Mouse (Mus musculus): Measurements from ENCODE around the gene Mcpt2.
"Not testable (repeated sequence)": the region's sequence is repeated elsewhere in the genome, so short reads cannot be mapped to it uniquely, and the experiment has no call there.

Mcpt2 gene

DNA sequence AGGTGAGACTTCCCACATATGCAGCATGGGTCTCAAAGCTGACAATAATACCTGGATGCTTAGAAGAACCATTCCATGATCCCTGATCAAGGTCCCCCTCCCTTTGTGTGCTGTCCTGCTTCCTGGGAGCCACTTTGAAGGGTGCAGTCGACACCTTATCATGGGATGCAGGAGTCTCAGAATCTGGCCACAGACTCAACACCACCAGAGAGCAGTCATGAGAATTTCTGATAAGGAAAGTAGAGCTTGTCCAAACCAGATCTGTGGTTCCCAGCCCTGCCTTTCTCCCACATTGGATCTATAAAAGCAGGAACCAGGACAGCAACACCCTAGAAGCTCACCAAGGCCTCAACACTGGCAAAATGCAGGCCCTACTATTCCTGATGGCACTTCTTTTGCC is at the start of gene Mcpt2:
TSS of gene Mcpt2 (plus strand) at position 250 of the 400 bp plus-strand sequence.
- not testable (repeated sequence) for DNase-seq (ENCODE audit: low spot score)

DNA sequence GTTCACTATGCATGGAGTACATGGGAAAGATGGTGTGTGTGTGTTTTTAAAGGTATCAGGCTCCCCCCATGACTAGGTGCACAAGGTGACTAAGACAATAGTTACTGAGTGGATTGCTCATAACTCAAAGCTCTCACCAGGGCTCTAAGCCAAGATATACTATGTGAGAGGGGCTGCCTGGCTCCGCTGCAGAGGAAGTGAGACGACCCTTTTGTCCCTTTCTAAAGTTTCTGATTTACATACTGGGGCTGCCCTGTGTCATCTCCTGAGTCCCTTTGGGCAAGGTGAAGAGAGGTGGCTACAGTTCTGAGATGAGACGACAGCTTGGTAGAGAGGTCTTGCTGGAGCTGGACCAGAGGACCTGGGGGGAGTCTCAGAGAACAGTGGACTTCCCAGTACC is 28.7 kb upstream of the Mcpt2 start:
- DNase-seq (ENCODE audit: low spot score) = no peak

DNA sequence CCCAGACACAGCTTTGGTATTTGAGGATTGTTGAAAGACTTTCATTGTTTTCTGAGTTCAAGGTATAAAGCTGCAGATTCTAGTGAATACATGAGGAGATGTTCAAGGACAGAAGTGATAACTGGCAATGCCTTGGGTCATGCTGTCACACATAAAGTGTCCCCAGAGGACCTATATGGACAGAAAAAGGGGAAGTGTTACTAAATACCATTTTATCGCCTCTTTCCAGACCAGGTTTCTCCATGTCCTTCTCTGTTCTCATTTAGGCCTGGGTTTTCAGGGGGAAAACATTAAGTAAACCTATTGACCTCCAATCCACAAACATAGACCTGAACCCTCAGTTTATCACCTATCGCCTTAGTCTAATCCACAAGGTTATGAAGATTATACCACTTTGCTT is 27.9 kb upstream of the Mcpt2 start:
- DNase-seq (ENCODE audit: low spot score) = no peak

DNA sequence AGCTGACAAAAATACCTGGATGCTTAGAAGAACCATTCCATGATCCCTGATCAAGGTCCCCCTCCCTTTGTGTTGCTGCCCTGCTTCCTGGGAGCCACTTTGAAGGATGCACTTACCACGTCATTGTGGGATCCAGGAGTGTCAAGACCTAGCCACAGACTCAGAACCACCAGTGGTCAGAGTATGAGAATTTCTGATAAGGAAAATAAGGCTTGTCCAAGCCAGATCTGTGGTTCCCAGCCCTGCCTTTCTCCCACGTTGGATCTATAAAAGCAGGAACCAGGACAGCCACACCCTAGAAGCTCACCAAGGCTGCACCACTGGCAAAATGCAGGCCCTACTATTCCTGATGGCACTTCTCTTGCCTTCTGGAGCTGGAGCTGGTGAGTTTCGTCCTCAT is 24.2 kb upstream of the Mcpt2 start, which contains the start of gene Mcpt1:
TSS of gene Mcpt1 (plus strand) at position 301 of the 400 bp plus-strand sequence.
- not testable (repeated sequence) for DNase-seq (ENCODE audit: low spot score)

DNA sequence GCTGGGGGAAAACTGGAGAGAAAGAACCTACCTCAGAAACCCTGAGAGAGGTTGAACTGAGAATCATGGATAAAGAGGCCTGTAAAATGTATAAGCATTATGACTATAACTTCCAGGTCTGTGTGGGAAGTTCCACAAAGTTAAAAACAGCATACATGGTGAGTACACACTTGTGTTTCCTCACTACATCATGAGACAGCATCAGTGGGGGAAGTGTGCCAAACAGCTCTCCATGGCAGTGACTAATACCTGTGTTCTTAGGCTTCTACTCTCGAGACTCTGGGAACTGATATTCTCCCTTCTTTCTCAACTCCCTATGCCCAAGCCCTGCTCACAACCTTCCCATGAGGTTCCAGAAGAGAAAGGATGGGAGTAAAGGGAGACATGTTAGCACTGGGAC is 22.4 kb upstream of the Mcpt2 start:
- no peak for DNase-seq (ENCODE audit: low spot score)

DNA sequence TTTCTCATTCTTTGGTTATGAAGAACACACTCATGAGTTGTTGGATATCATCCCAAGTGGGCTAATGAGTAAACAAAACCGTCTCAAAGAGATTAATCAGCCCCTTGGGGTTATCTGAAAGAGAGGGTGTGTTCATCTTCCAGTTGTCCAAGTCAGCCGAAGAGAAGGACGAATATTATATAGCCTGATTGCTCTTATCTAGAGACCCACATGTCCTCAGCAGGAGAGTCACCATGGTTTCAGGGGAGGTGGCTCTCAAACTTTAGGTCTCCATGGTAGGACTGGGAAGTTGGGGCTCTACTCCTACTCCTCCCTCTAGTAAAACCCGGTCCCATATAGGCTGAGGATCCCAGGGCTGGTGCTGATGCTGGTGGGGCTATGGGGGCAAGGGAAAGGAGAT is 20.5 kb upstream of the Mcpt2 start:
- not testable (repeated sequence) for DNase-seq (ENCODE audit: low spot score)

DNA sequence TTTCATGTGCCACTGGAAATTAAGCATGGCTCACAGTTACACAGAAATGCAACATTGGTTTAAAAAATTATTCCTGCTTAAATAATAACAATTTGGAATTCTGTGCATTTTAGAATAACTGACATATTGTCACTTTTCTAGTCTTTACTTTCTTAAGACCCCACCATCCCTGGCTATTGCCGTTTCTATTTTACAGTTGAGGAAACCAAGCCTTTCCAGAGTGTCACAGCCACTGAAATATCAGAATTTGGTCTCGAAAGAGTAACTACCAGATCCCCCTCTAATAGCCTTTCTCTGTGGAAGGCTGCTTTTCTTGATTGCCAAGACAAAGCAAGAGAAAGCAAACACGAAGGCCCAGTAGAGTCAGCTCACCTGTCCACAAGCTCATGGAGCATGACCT is 11.4 kb upstream of the Mcpt2 start, which contains the start of gene Mcpt9:
TSS of gene Mcpt9 (minus strand) at position 101 of the 400 bp plus-strand sequence.
- not testable (repeated sequence) for DNase-seq (ENCODE audit: low spot score)

DNA sequence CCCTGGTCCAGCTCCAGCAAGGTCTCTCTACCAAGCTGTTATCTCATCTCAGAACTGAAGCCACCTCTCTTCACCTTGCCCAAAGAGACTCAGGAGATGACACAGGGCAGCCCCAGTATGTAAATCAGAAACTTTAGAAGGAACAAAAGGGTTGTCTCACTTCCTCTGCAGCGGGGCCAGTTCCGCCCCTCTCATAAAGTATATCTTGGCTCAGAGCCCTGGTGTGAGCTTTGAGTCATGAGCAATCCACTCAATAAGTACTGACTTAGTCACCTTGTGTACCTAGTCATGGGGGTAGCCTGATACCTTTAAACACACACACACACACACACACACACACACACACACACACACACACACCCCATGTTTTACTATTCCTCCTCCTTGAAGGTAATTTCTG is 7.4 kb upstream of the Mcpt2 start:
- DNase-seq (ENCODE audit: low spot score) = no peak

DNA sequence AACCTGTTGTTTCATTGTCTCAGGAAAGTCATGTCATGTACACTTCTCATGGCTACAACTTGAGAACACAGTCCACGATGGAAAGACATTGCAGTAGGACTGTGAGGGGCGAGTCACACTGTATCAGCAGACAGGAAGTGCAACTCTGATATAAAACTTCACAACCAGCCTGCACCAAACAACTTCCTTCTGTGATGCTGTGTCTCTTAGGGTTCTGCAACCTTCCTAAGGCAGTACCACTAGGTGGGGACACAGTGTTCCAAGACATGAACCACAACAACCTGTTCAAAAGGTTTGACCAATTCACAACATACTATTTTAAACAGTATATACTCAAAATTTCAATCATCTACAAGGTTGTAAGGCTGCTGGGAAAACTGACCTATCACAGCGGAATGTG is 13.6 kb downstream of the Mcpt2 start:
- no peak for DNase-seq (ENCODE audit: low spot score)

DNA sequence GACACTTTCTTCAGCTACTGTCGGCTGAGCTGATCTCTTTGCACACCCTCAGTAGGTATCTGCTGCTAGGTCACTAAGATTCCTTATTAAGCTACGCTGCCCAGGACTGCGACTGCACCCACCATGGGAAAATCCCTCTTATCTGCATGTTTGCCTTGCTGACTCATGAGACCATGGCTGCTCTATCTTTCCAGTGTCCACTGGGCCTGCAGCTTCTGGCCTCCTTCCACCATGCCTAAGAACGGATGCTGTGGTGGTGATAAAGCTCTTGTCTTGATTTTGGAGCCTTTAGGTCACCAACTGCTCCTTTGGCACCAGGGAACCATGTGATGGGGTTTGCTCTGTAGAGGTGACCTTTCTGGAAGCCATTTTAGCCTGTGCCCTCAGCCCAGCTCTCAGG is 15.9 kb downstream of the Mcpt2 start:
- no peak for DNase-seq (ENCODE audit: low spot score)

DNA sequence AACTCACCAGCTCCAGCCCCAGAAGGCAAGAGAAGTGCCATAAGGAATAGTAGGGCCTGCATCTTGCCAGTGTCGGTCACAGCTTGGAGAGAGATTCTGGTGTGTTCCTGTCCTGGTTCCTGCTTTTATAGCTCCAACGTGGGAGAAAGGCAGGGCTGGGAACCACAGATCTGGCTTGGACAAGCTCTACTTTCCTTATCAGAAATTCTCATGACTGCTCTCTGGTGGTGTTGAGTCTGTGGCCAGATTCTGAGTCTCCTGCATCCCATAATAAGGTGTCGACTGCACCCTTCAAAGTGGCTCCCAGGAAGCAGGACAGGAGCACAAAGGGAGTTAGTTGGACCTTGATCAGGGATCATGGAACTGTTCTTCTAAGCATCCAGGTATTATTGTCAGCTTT is 20.4 kb downstream of the Mcpt2 start, which contains the start of gene Mcpt4:
TSS of gene Mcpt4 (minus strand) at position 101 of the 400 bp plus-strand sequence.
- not testable (repeated sequence) for DNase-seq (ENCODE audit: low spot score)

DNA sequence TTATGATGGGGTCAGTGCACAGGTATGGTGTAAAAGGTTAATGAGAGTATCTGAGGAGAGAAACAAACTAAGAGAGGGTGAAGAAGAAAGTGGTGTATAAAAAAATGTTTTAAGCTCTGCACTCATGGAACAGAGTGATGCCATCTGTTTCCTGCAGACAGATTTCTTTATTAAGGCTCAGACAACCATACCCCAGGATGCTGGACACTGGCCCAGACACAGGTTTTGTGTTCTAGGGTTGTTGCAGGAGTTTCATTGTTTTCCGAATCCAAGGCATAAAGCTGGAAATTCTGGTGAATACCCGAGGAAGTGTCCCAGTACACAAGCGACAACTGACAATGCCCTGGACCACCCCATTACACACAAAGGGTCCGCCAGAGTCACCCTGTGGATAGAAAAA is 40.2 kb downstream of the Mcpt2 start:
- DNase-seq (ENCODE audit: low spot score) = no peak

DNA sequence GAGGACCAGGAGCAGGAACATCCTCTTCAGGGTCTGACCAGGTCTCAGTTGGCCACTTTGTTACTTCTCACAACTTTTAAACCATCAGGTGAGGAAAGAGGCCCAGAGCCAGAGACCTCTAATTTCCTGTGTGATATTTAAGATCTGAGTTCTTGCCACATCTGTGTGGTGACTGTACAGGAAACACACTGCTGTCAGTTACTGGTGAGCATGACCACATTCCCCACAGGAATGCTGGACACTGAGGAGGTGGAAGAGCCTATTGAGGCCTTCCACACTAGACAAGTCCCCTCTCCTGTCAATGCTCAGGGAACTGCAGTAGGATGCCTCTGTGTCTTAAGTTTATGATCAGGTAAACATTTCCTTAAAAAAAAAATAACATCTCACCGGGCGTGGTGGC is 43.3 kb downstream of the Mcpt2 start, which contains the start of gene Mcpt8:
TSS of gene Mcpt8 (minus strand) at position 107 of the 400 bp plus-strand sequence.
- DNase-seq (ENCODE audit: low spot score) = no peak

DNA sequence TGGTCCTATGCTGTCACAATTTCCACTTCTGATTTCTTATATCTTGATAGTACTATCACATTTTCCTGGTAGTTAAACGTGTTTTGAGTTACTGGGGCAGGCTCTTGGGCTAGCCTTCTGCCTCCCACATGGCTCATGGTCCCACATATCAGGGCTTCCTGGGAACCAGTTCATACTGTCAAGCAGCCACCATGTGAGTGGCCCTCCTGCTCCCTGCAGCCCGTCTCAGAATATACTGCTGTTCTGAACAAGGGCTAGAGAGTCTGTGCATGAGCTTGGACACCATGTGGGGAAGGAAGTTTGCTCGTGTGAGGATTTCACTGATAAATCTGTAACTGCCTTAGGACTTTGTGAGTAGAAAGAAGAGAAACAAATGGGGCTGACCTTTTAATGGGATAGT is 44.9 kb downstream of the Mcpt2 start:
- DNase-seq (ENCODE audit: low spot score) = no peak

DNA sequence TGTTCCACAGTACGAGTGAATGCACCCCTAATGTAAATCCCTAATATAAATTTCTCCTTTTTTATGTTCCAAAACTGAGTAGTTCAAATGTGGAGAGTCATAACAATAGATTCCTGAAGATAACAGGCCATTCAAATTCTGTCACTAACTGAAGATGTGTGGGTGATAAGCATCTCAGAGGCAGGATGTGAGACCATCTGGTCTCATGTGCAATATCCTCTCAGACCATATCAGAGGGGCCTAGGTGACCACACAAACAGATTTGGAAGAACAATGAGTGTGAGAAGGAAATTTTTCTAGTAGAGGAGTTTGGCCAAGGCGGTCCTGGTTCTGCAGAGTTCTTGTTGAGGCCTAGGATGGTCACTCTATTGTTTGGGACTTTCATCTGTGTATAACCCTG is 51.5 kb downstream of the Mcpt2 start:
- no peak for DNase-seq (ENCODE audit: low spot score)
